Mouse (Mus musculus): ENCODE measurements around the gene Smim11. TPM values are rescaled to one million over a fixed set of nuclear protein-coding genes. Genes with fewer than 3 reads are reported as not detected.

The Smim11 gene
- polyA plus RNA-seq, 1 experiment from 2014 or later: 145 TPM

- no peaks in the 10 kb centered on the region for H3K27me3 ChIP-seq (ENCODE audit: insufficient read depth, low read length)
- no peak for DNase-seq (ENCODE audit: low spot score)
- no peak overlapping the region for H3K4me3 ChIP-seq (replicated peaks; ENCODE audit: low read depth, low read length)
- TF ChIP-seq CTCF (IDR thresholded peaks at IDR 0.05; ENCODE audit: low read depth): no peak
- no peak overlapping the region for H3K9ac ChIP-seq (ENCODE audit: low read depth, low read length)
- H3K27ac ChIP-seq: no peak overlapping the region
- no peaks in the 10 kb centered on the region for H3K4me1 ChIP-seq (replicated peaks; ENCODE audit: insufficient read depth, low read length)
- no peaks in the 10 kb centered on the region for H3K9me3 ChIP-seq (replicated peaks; ENCODE audit: low read length)
- 58% methylated on average over 7 of the region's 7 CpGs for WGBS
- H3K36me3 ChIP-seq (ENCODE audit: insufficient read depth, low read length): no peaks in the 10 kb centered on the region
- H3K4me2 ChIP-seq (ENCODE audit: low read length): no peak overlapping the region
- no peak for ATAC-seq (replicated peaks; ENCODE audit: low FRiP score, low read depth)
Measured at GRCm38 (mm10) chr16:92324309-92325061, 23.4 kb downstream of the Smim11 start.

GRCm38 (mm10) chr16:92325062-92325406 lies 23.9 kb downstream of the Smim11 start:
- Histone ChIP-seq H3K9me3 (replicated peaks; ENCODE audit: low read length) (no peaks in the 10 kb centered on the region), H3K27ac (no peak overlapping the region), H3K36me3 (ENCODE audit: insufficient read depth, low read length) (no peaks in the 10 kb centered on the region), H3K4me3 (replicated peaks; ENCODE audit: low read depth, low read length) (no peak overlapping the region), H3K9ac (ENCODE audit: low read depth, low read length) (no peak overlapping the region), H3K4me1 (replicated peaks; ENCODE audit: insufficient read depth, low read length) (no peaks in the 10 kb centered on the region), H3K27me3 (ENCODE audit: insufficient read depth, low read length) (no peaks in the 10 kb centered on the region), H3K4me2 (ENCODE audit: low read length) (no peak overlapping the region)
- DNase-seq (ENCODE audit: low spot score) (no peak), ATAC-seq (replicated peaks; ENCODE audit: low FRiP score, low read depth) (no peak)
- 62% methylated on average over 1 of the region's 1 CpGs for whole genome bisulfite sequencing
- no peak for TF ChIP-seq CTCF (IDR thresholded peaks at IDR 0.05; ENCODE audit: low read depth)

- H3K9ac ChIP-seq (ENCODE audit: low read depth, low read length): no peak overlapping the region
- H3K4me3 ChIP-seq (replicated peaks; ENCODE audit: low read depth, low read length): no peak overlapping the region
- DNase-seq (ENCODE audit: low spot score) (no peak), ATAC-seq (replicated peaks; ENCODE audit: low FRiP score, low read depth) (no peak)
- no peak for TF ChIP-seq CTCF (IDR thresholded peaks at IDR 0.05; ENCODE audit: low read depth)
- no peaks in the 10 kb centered on the region for H3K4me1 ChIP-seq (replicated peaks; ENCODE audit: insufficient read depth, low read length)
- H3K4me2 ChIP-seq (ENCODE audit: low read length): no peak overlapping the region
- H3K36me3 ChIP-seq (ENCODE audit: insufficient read depth, low read length): no peaks in the 10 kb centered on the region
- 63% methylated on average over 10 of the region's 10 CpGs for WGBS
- no peaks in the 10 kb centered on the region for H3K9me3 ChIP-seq (replicated peaks; ENCODE audit: low read length)
- H3K27me3 ChIP-seq (ENCODE audit: insufficient read depth, low read length): no peaks in the 10 kb centered on the region
- no peak overlapping the region for H3K27ac ChIP-seq
Measured at GRCm38 (mm10) chr16:92327911-92328310, 26.8 kb downstream of the Smim11 start.

GRCm38 (mm10) chr16:92330966-92331365 lies 29.9 kb downstream of the Smim11 start:
- H3K9ac ChIP-seq (ENCODE audit: low read depth, low read length): no peak overlapping the region

GRCm38 (mm10) chr16:92334600-92334999 lies 33.5 kb downstream of the Smim11 start:
- H3K27me3 ChIP-seq (ENCODE audit: insufficient read depth, low read length): no peaks in the 10 kb centered on the region
- peak; percentile 43; the same call in 1 of the 2 replicates for TF ChIP-seq CTCF (IDR thresholded peaks at IDR 0.05; ENCODE audit: low read depth)
- H3K4me3 ChIP-seq (replicated peaks; ENCODE audit: low read depth, low read length): no peak overlapping the region
- no peak overlapping the region for H3K9ac ChIP-seq (ENCODE audit: low read depth, low read length)
- no peak for ATAC-seq (replicated peaks; ENCODE audit: low FRiP score, low read depth)
- H3K4me2 ChIP-seq (ENCODE audit: low read length): no peak overlapping the region
- H3K9me3 ChIP-seq (replicated peaks; ENCODE audit: low read length): no peaks in the 10 kb centered on the region
- WGBS: 55% methylated on average over 9 of the region's 9 CpGs
- no peak for DNase-seq (ENCODE audit: low spot score)
- H3K36me3 ChIP-seq (ENCODE audit: insufficient read depth, low read length): no peaks in the 10 kb centered on the region
- H3K4me1 ChIP-seq (replicated peaks; ENCODE audit: insufficient read depth, low read length): no peaks in the 10 kb centered on the region
- H3K27ac ChIP-seq: no peak overlapping the region

More at GRCm38 (mm10) chr16:92330966-92331365, 29.9 kb downstream of the Smim11 start:
- Histone ChIP-seq H3K4me2 (ENCODE audit: low read length) (no peak overlapping the region), H3K27me3 (ENCODE audit: insufficient read depth, low read length) (no peaks in the 10 kb centered on the region), H3K4me3 (replicated peaks; ENCODE audit: low read depth, low read length) (no peak overlapping the region), H3K9me3 (replicated peaks; ENCODE audit: low read length) (no peaks in the 10 kb centered on the region), H3K27ac (no peak overlapping the region), H3K4me1 (replicated peaks; ENCODE audit: insufficient read depth, low read length) (no peaks in the 10 kb centered on the region), H3K36me3 (ENCODE audit: insufficient read depth, low read length) (no peaks in the 10 kb centered on the region)
- ATAC-seq (replicated peaks; ENCODE audit: low FRiP score, low read depth): no peak
- TF ChIP-seq CTCF (IDR thresholded peaks at IDR 0.05; ENCODE audit: low read depth): no peak
- WGBS: 56% methylated on average over 5 of the region's 5 CpGs
- DNase-seq (ENCODE audit: low spot score): no peak

- Histone ChIP-seq H3K27me3 (ENCODE audit: insufficient read depth, low read length) (no peaks in the 10 kb centered on the region), H3K4me3 (replicated peaks; ENCODE audit: low read depth, low read length) (no peak overlapping the region), H3K9me3 (replicated peaks; ENCODE audit: low read length) (no peaks in the 10 kb centered on the region), H3K9ac (ENCODE audit: low read depth, low read length) (no peak overlapping the region), H3K4me2 (ENCODE audit: low read length) (peak overlapping the region; percentile 25; the same call in 1 of the 2 replicates), H3K36me3 (ENCODE audit: insufficient read depth, low read length) (no peaks in the 10 kb centered on the region), H3K27ac (no peak overlapping the region), H3K4me1 (replicated peaks; ENCODE audit: insufficient read depth, low read length) (0 out of 2 replicates have a peak, but pooled peaks cover 3% of the 10 kb centered on the region)
- ATAC-seq (replicated peaks; ENCODE audit: low FRiP score, low read depth): peak; percentile 71
- peak; percentile 93 for DNase-seq (ENCODE audit: low spot score)
- peak; percentile 97 for TF ChIP-seq CTCF (IDR thresholded peaks at IDR 0.05; ENCODE audit: low read depth)
- 6% methylated on average over 9 of the region's 9 CpGs for WGBS
Measured at GRCm38 (mm10) chr16:92336280-92336679, 35.2 kb downstream of the Smim11 start.

All from kidney, postnatal 0 days (tissue).